Mouse (Mus musculus): ENCODE measurements around the gene Msl3. TPM values are rescaled to one million over a fixed set of nuclear protein-coding genes. Genes with fewer than 3 reads are reported as not detected.

The Msl3 gene
- polyA plus RNA-seq (2014; fragmentation: Illumina TruSeq; extraction: RNeasy Lipid Tissue Mini Kit (QIAGEN cat#74804)), result 162 TPM

GRCm38 (mm10) chrX:168673525-168674406, at the start of gene Msl3:
TSS of gene Msl3 (minus strand) at chrX:168673898.

Other genes with a start within 250 kb of the Msl3 start
- 0.14 TPM for gene Frmpd4, start 96.7 kb downstream of the Msl3 start, polyA plus RNA-seq (2014; fragmentation: Illumina TruSeq; extraction: RNeasy Lipid Tissue Mini Kit (QIAGEN cat#74804))
- 49.1 TPM for gene Arhgap6, start 121.2 kb upstream of the Msl3 start, polyA plus RNA-seq (2014; fragmentation: Illumina TruSeq; extraction: RNeasy Lipid Tissue Mini Kit (QIAGEN cat#74804))

Data from ovary, adult 10 weeks (tissue).